Mouse (Mus musculus) olfactory bulb, adult 2 months (tissue): ENCODE results near the gene Fbn1.

Source experiments
- CTCF ChIP-seq: fragments of 200-500 bp; IDR thresholded peaks from 2 replicates; pipeline ENCODE4 v1.5.1; 2012; ENCODE audit warnings: low read depth, mild to moderate bottlenecking, low read length, moderate library complexity; ENCODE audit not compliant: insufficient read depth
- POLR2A ChIP-seq: fragments of 200-500 bp; IDR thresholded peaks from 2 replicates; pipeline ENCODE4 v1.6.1; 2012; ENCODE audit warnings: mild to moderate bottlenecking, low read depth, low read length, moderate library complexity; ENCODE audit not compliant: insufficient read depth

- TF ChIP-seq POLR2A (no peak), CTCF (no peak)
Measured at GRCm38 (mm10) chr2:125293969-125294491, 213.8 kb downstream of the Fbn1 start.
